Mouse (Mus musculus) small intestine, adult 2 months (tissue): ENCODE measurements around the gene Sst. TPM values are rescaled to one million over a fixed set of nuclear protein-coding genes. Genes with fewer than 3 reads are reported as not detected.

Experiments used
- H3K27ac ChIP-seq: fragments of 200-500 bp; 2 replicates; pipeline ENCODE4 v1.5.1; 2012; ENCODE audit warnings: low read depth, low read length, control low read depth, inconsistent platforms; ENCODE audit not compliant: insufficient read depth
- H3K27me3 ChIP-seq: fragments of 200-500 bp; 2 replicates; pipeline ENCODE4 v1.6.1; 2012; ENCODE audit warnings: mild to moderate bottlenecking, moderate library complexity, low read length, inconsistent platforms; ENCODE audit not compliant: control insufficient read depth, insufficient read depth
- H3K36me3 ChIP-seq: fragments of 200-500 bp; 2 replicates; pipeline ENCODE4 v1.6.1; 2012; ENCODE audit warnings: mild to moderate bottlenecking, low read length, control low read depth, inconsistent platforms; ENCODE audit not compliant: control insufficient read depth, insufficient read depth
- H3K4me1 ChIP-seq: fragments of 200-500 bp; 2 replicates; pipeline ENCODE4 v1.6.1; 2012; ENCODE audit warnings: low read length, inconsistent platforms, mixed read lengths; ENCODE audit not compliant: control insufficient read depth, insufficient read depth, insufficient read length
- H3K4me3 ChIP-seq: fragments of 200-500 bp; 2 replicates; pipeline ENCODE4 v1.5.1; 2012; ENCODE audit warnings: low read depth, mild to moderate bottlenecking, control low read depth, inconsistent platforms, low read length, moderate library complexity
- CTCF ChIP-seq: fragments of 200-500 bp; IDR thresholded peaks from 2 replicates; pipeline ENCODE4 v1.5.1; 2012; ENCODE audit warnings: low read depth, mild to moderate bottlenecking, control low read depth, inconsistent platforms, low read length, moderate library complexity, mixed read lengths; ENCODE audit not compliant: insufficient replicate concordance, insufficient read length; ENCODE audit errors: extremely low read depth
- POLR2A ChIP-seq: fragments of 200-500 bp; IDR thresholded peaks from 2 replicates; pipeline ENCODE4 v1.6.1; 2012; ENCODE audit warnings: low read depth, mild to moderate bottlenecking, control low read depth, inconsistent platforms, low read length, moderate library complexity
- WGBS: fragments of 180-500 bp; shearing (Covaris S2); methylation state at CpG from one replicate; pipeline ENCODE4 v1.1.7; 2018; 5-methylcytosine and 5-hydroxymethylcytosine counted together
- polyA plus RNA-seq: library from polyadenylated mRNA; depleted of rRNA; stranded (reverse); fragments of >200 nt; gene quantifications from 2 replicates; pipeline ENCODE4 v1.2.3, GENCODE M21; 2012; rRNA removed

Gene Sst
- polyA plus RNA-seq, 1 experiment, result 226 TPM

GRCm38 (mm10) chr16:23885098-23885497 is 5.7 kb downstream of the Sst start:
- TF ChIP-seq CTCF, result no peak
- no peak for TF ChIP-seq POLR2A
- Histone ChIP-seq H3K4me1 (no peaks in the 10 kb centered on the region), H3K36me3 (no peaks in the 10 kb centered on the region), H3K4me3 (no peak overlapping the region), H3K27ac (no peak overlapping the region), H3K27me3 (no peaks in the 10 kb centered on the region)
- WGBS, result 78% methylated on average over 12 of the region's 12 CpGs

DNA sequence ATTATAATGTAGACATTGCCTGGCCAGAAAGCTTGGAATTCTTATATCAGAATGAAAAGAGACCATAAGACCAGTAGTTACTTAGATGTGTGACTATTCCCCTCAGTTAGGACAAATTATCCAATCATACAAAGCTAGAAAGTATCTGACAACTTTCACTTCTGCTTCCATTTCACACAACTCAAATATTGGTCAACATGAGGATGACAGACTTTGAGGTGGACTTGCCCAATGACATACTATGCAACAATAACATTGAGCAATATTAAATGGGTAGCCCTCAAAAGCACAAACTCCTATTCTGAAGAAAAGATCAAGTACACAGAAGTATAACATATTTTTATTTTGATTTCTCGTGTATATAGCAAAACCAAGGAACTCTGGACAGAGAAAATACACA is 35.5 kb downstream of the Sst start:
- no peaks in the 10 kb centered on the region for H3K36me3 ChIP-seq
- WGBS, result 64% methylated on average over 1 of the region's 1 CpGs
- TF ChIP-seq CTCF (no peak), POLR2A (no peak)
- H3K4me1 ChIP-seq, result no peaks in the 10 kb centered on the region
- H3K27me3 ChIP-seq, result no peaks in the 10 kb centered on the region
- no peak overlapping the region for H3K4me3 ChIP-seq
- H3K27ac ChIP-seq, result no peak overlapping the region

- no peaks in the 10 kb centered on the region for H3K36me3 ChIP-seq
These were observed 41.0 kb downstream of the Sst start for GRCm38 (mm10) chr16:23849720-23850119.

DNA sequence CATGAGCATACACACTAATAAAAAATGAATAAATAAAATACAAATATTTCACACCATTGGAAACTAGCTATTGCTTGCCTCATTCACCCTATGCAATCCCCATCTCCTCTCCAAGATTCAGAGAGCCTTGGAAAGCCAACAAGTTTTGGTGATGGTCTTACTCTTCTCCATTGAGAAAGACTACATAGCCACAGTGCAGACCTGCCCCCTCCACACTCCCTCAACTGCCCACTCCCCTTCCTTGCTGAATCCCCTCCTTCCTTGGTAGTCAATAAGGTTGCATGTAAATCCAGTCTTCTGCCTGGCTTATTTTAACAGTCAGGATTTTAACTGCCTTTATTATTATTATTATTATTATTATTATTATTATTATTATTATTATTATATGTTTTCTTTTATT is 41.6 kb downstream of the Sst start:
- Histone ChIP-seq H3K36me3 (no peaks in the 10 kb centered on the region), H3K27ac (no peak overlapping the region), H3K27me3 (no peaks in the 10 kb centered on the region), H3K4me1 (no peaks in the 10 kb centered on the region), H3K4me3 (no peak overlapping the region)
- TF ChIP-seq POLR2A (no peak), CTCF (no peak)

More at GRCm38 (mm10) chr16:23849720-23850119, 41.0 kb downstream of the Sst start:
- Histone ChIP-seq H3K4me3 (no peak overlapping the region), H3K27me3 (no peaks in the 10 kb centered on the region), H3K4me1 (no peaks in the 10 kb centered on the region), H3K27ac (no peak overlapping the region)
- TF ChIP-seq CTCF (no peak), POLR2A (no peak)

- Histone ChIP-seq H3K4me3 (no peak overlapping the region), H3K36me3 (no peaks in the 10 kb centered on the region), H3K27ac (no peak overlapping the region), H3K27me3 (no peaks in the 10 kb centered on the region), H3K4me1 (no peaks in the 10 kb centered on the region)
- TF ChIP-seq POLR2A, result no peak
- no peak for TF ChIP-seq CTCF
- 76% methylated on average over 7 of the region's 7 CpGs for WGBS
These were observed 46.1 kb downstream of the Sst start for GRCm38 (mm10) chr16:23844622-23845021.

GRCm38 (mm10) chr16:23842609-23843008 is 48.1 kb downstream of the Sst start:
- Histone ChIP-seq H3K4me1 (no peaks in the 10 kb centered on the region), H3K36me3 (no peaks in the 10 kb centered on the region), H3K27ac (no peak overlapping the region), H3K27me3 (no peaks in the 10 kb centered on the region), H3K4me3 (no peak overlapping the region)
- 70% methylated on average over 3 of the region's 3 CpGs for WGBS
- no peak for TF ChIP-seq POLR2A
- no peak for TF ChIP-seq CTCF

Other genes with a start within 250 kb of the Sst start
- gene Rtp2, start 41.4 kb upstream of the Sst start, polyA plus RNA-seq, result not detected in 2 replicates
- not detected in 2 replicates for gene Gm37419, start 97.5 kb upstream of the Sst start, polyA plus RNA-seq
- 4.1 and 12.2 TPM in 2 replicates for gene Bcl6, start 97.9 kb upstream of the Sst start, polyA plus RNA-seq